Mouse (Mus musculus) CH12.LX (cell line): ENCODE measurements around the gene Gpr12. TPM values are rescaled to one million over a fixed set of nuclear protein-coding genes. Genes with fewer than 3 reads are reported as not detected.

Experiments used
- DNase-seq: peaks from one replicate; pipeline ENCODE4 v3.0.0-alpha.2; 2013; ENCODE audit errors: extremely low read depth
- H3K27ac ChIP-seq: 2 replicates; pipeline ENCODE4 v1.5.1; 2012; ENCODE audit warnings: low read depth, mild to moderate bottlenecking, control low read depth, moderate library complexity; ENCODE audit not compliant: insufficient read depth
- H3K27me3 ChIP-seq: replicated peaks from 2 replicates; pipeline ENCODE3; 2012; ENCODE audit warnings: inconsistent platforms
- H3K36me3 ChIP-seq, 2 experiments: replicated peaks in 1 of 2; 2 replicates each; pipeline versions ENCODE3 to v1.6.1; 2012; ENCODE audit warnings: inconsistent platforms in 1 of 2, low read length in 1 of 2, mild to moderate bottlenecking in 1 of 2, mixed read lengths in 1 of 2, moderate library complexity in 1 of 2; ENCODE audit not compliant: control insufficient read depth in 1 of 2, insufficient read depth in 1 of 2
- H3K4me1 ChIP-seq, 2 experiments: 2 replicates each; pipeline ENCODE4 v1.6.1; 2012; ENCODE audit warnings: inconsistent platforms in 1 of 2, moderate library complexity in 1 of 2; ENCODE audit not compliant: insufficient read depth in 2 of 2, control insufficient read depth in 1 of 2
- H3K4me2 ChIP-seq: 2 replicates; pipeline ENCODE4 v1.6.1; 2012; ENCODE audit warnings: low read depth, mild to moderate bottlenecking, control low read depth; ENCODE audit not compliant: poor library complexity, insufficient read depth, severe bottlenecking
- H3K4me3 ChIP-seq, 3 experiments: fragments of 150-350 bp in 1 of 3; sonication (generic) in 1 of 3; replicated peaks in 1 of 3; 2 replicates each; pipeline versions ENCODE3 to v1.5.1; 2011 to 2012; ENCODE audit warnings: low read depth in 2 of 3, low read length in 2 of 3, mild to moderate bottlenecking in 2 of 3, moderate library complexity in 2 of 3, control low read depth in 1 of 3, improper control_type of control experiment in 1 of 3, inconsistent platforms in 1 of 3, mixed read lengths in 1 of 3; ENCODE audit not compliant: poor library complexity in 1 of 3
- H3K79me2 ChIP-seq: replicated peaks from 2 replicates; pipeline ENCODE4 v1.6.1; 2012; ENCODE audit warnings: mild to moderate bottlenecking, moderate library complexity; ENCODE audit not compliant: control insufficient read depth, poor library complexity, insufficient read depth, severe bottlenecking; ENCODE audit errors: extremely low read depth
- H3K9ac ChIP-seq: 2 replicates; pipeline ENCODE4 v1.6.1; 2012; ENCODE audit warnings: low read depth, mild to moderate bottlenecking, control low read depth, moderate library complexity; ENCODE audit not compliant: insufficient read depth
- H3K9me3 ChIP-seq: replicated peaks from 2 replicates; pipeline ENCODE3; 2012; ENCODE audit warnings: low read length, inconsistent platforms, mixed read lengths
- BHLHE40 ChIP-seq: IDR thresholded peaks from 2 replicates; pipeline ENCODE4 v1.6.1; 2011; ENCODE audit warnings: mild to moderate bottlenecking, low read depth, low read length, improper control_type of control experiment
- CHD1 ChIP-seq: IDR thresholded peaks from 2 replicates; pipeline ENCODE4 v1.6.1; 2012; ENCODE audit warnings: low read depth, low read length, improper control_type of control experiment, inconsistent platforms
- CHD2 ChIP-seq: IDR thresholded peaks from 2 replicates; pipeline ENCODE4 v1.6.1; 2011; ENCODE audit warnings: low read length, improper control_type of control experiment
- E2F4 ChIP-seq: IDR thresholded peaks from 2 replicates; pipeline ENCODE4 v1.6.1; 2011; ENCODE audit warnings: low read depth, low read length, improper control_type of control experiment; ENCODE audit not compliant: insufficient replicate concordance
- ELF1 ChIP-seq: IDR thresholded peaks from 2 replicates; pipeline ENCODE4 v1.6.1; 2014; ENCODE audit warnings: low read depth, mild to moderate bottlenecking, inconsistent platforms, low read length, improper control_type of control experiment
- GABPA ChIP-seq: IDR thresholded peaks from 2 replicates; pipeline ENCODE4 v1.6.1; 2012; ENCODE audit warnings: low read depth, low read length, improper control_type of control experiment, inconsistent platforms; ENCODE audit not compliant: insufficient replicate concordance
- HCFC1 ChIP-seq: IDR thresholded peaks from 2 replicates; pipeline ENCODE4 v1.6.1; 2012; ENCODE audit warnings: low read depth, mild to moderate bottlenecking, inconsistent platforms, low read length, improper control_type of control experiment
- IRF4 ChIP-seq: IDR thresholded peaks from 2 replicates; pipeline ENCODE4 v1.6.1; 2014; ENCODE audit warnings: low read depth, mild to moderate bottlenecking, inconsistent platforms, low read length, improper control_type of control experiment
- MAFK ChIP-seq: IDR thresholded peaks from 2 replicates; pipeline ENCODE4 v1.6.1; 2011; ENCODE audit warnings: low read length, improper control_type of control experiment; ENCODE audit not compliant: insufficient replicate concordance
- MAX ChIP-seq: IDR thresholded peaks from 2 replicates; pipeline ENCODE4 v1.6.1; 2011; ENCODE audit warnings: low read length, improper control_type of control experiment
- NELFE ChIP-seq: IDR thresholded peaks from 2 replicates; pipeline ENCODE4 v1.6.1; 2011; ENCODE audit warnings: low read depth, low read length, improper control_type of control experiment
- PAX5 ChIP-seq: IDR thresholded peaks from 2 replicates; pipeline ENCODE4 v1.6.1; 2012; ENCODE audit warnings: low read length, inconsistent platforms, mixed read lengths
- POLR2A ChIP-seq: IDR thresholded peaks from 2 replicates; pipeline ENCODE4 v1.6.1; 2011; ENCODE audit warnings: low read depth, mild to moderate bottlenecking, improper control_type of control experiment, low read length
- POLR2AphosphoS2 ChIP-seq: IDR thresholded peaks from 2 replicates; pipeline ENCODE4 v1.6.1; 2011; ENCODE audit warnings: low read depth, low read length, improper control_type of control experiment
- SIN3A ChIP-seq: IDR thresholded peaks from 2 replicates; pipeline ENCODE4 v1.6.1; 2012; ENCODE audit warnings: low read length, improper control_type of control experiment, inconsistent platforms
- SMC3 ChIP-seq: IDR thresholded peaks from 2 replicates; pipeline ENCODE4 v1.6.1; 2011; ENCODE audit warnings: low read depth, low read length, improper control_type of control experiment
- TBP ChIP-seq: conservative IDR thresholded peaks from 2 replicates; pipeline ENCODE4 v1.6.1; 2011; ENCODE audit warnings: low read depth, low read length, improper control_type of control experiment
- TCF12 ChIP-seq: IDR thresholded peaks from 2 replicates; pipeline ENCODE4 v1.6.1; 2014; ENCODE audit warnings: low read depth, mild to moderate bottlenecking, inconsistent platforms, low read length, improper control_type of control experiment
- ZNF384 ChIP-seq: IDR thresholded peaks from 2 replicates; pipeline ENCODE4 v1.6.1; 2012; ENCODE audit warnings: low read depth, low read length, improper control_type of control experiment, inconsistent platforms
- dilution Hi-C: fragments of 300-500 bp; cut with MboI; formaldehyde crosslinking; loops from 2 replicates; pipeline ENCODE4 v1.14.3; 2020; ENCODE audit warnings: low sequenced_read_pairs; ENCODE audit not compliant: extremely low pct_unique_long_range_greater_than_20kb, extremely low pct_ligation_motif_present
- in situ Hi-C: fragments of 300-500 bp; cut with MboI; formaldehyde crosslinking; loops from 3 replicates; pipeline ENCODE4 v1.14.3; 2019; ENCODE audit warnings: low sequenced_read_pairs, low pct_ligation_motif_present, low pct_unique_long_range_greater_than_20kb, mixed read lengths
- polyA plus RNA-seq: library from polyadenylated mRNA; unstranded; fragments of >175 nt; gene quantifications from 2 replicates; pipeline ENCODE4 v1.2.1, GENCODE M21; 2012; ENCODE audit warnings: low read depth; ENCODE audit not compliant: insufficient read length
- total RNA-seq, 2 experiments: library from RNA; depleted of rRNA; stranded (reverse); fragments of 300-350 nt in 1 of 2; fragments of >200 nt in 1 of 2; gene quantifications; 2 replicates each; pipeline ENCODE4 v1.2.3; 2012 to 2014

Gpr12 gene
- total and polyA plus RNA-seq, 3 experiments, result not detected

DNA sequence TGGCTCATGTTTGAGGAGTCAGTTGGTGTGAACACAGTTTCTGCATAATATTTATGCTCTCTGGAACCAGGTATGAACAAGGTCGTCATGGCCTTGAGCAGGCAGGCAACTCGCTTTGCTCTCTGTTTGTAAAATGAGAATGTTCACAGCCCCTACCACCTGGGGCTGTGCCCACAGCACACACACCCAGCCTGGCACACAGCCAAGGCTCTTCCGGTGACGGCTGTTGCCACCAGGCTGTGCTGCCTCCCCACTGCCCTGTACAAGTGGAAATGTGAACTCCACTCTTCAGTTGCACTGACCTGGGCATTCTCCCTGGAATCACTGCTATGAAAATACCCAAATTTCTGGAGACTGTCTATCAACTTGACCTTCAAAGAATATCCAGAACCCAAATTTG is 5.9 kb upstream of the Gpr12 start:
- no peak for TF ChIP-seq TBP
- TF ChIP-seq ELF1, result no peak
- TF ChIP-seq CHD1, result no peak
- TF ChIP-seq TCF12, result no peak
- no peak for TF ChIP-seq GABPA
- TF ChIP-seq POLR2AphosphoS2, result no peak
- TF ChIP-seq BHLHE40, result no peak
- TF ChIP-seq SMC3, result no peak
- no peak for TF ChIP-seq IRF4
- H3K79me2 ChIP-seq, result no peaks in the 10 kb centered on the region
- dilution Hi-C loops (no loop called here), in situ Hi-C loops (no loop called here)
- H3K4me1 ChIP-seq, result peaks cover 8 to 12% of the 10 kb centered on the region in 2 experiments; a peak in 2 of 4 replicates
- no peaks in the 10 kb centered on the region for H3K27me3 ChIP-seq
- H3K9me3 ChIP-seq, result peaks cover 3% of the 10 kb centered on the region
- DNase-seq, result no peak
- H3K27ac ChIP-seq, result no peak overlapping the region
- no peak overlapping the region for H3K9ac ChIP-seq
- no peak overlapping the region for H3K4me3 ChIP-seq
- no peaks in the 10 kb centered on the region for H3K36me3 ChIP-seq
- no peak overlapping the region for H3K4me2 ChIP-seq

DNA sequence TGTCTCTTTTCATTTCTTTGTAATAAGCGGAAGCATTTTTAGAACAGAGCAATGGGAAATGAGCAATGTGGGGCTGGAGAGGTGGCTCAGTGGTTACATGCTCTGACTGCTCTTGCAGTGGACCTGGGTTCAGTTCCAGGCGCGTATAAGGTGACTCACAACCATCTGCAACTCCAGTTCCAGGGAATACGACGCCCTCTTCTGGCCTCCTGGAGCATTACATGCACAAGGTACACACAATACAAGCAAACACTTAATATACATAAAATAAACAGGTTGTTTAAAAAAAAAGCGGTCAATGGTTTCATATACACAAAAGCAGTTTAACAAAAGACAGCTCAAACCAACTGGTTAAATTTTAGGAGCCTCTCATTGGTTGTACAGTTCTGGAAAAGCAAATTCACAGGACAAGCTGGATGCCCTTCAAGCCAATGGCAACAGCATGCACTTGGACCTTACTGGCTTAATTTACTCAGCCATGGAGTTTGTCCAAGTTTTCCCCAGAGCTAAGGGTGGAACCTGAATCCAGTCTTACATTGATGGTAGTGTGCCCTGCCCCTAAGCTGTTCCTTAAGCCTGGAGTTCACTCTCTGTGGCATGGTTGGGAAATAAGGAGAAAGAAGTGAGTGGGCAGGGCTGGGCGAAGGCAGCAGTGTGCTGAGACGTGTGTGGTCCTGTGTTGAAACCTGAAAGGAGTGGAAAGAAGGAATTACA is 1.5 kb upstream of the Gpr12 start:
- dilution Hi-C loops (no loop called here), in situ Hi-C loops (no loop called here)
- Histone ChIP-seq H3K79me2 (no peaks in the 10 kb centered on the region), H3K4me1 (peaks cover 2% of the 10 kb centered on the region in 2 experiments; a peak in 2 of 4 replicates), H3K36me3 (no peaks in the 10 kb centered on the region), H3K27me3 (no peaks in the 10 kb centered on the region), H3K4me2 (no peak overlapping the region), H3K9me3 (peaks cover 2% of the 10 kb centered on the region), H3K27ac (no peak overlapping the region), H3K9ac (no peak overlapping the region), H3K4me3 (no peak overlapping the region)
- TF ChIP-seq ZNF384, result no peak
- TF ChIP-seq CHD2, result no peak
- TF ChIP-seq MAX, result no peak
- no peak for TF ChIP-seq SIN3A
- no peak for TF ChIP-seq BHLHE40
- DNase-seq, result no peak

DNA sequence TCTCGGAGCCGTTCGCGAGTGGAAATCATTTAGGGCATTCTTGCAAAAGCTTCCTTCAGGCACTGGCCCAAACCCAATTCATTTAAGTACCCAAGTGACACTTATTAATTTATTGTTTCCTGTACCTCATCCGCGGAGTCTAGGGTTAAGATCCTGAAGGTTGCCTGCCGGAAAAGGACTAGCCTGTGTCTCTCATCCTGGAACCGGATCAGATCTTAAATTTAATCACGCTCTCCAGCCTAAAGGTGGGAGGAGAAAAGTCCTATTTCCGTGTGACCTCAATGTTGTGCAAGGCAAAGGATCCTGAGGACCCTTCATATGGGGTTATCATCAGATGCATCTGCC is 240 bp upstream of the Gpr12 start:
- Histone ChIP-seq H3K9me3 (peaks cover 2% of the 10 kb centered on the region), H3K27me3 (no peaks in the 10 kb centered on the region), H3K4me1 (no peaks in the 10 kb centered on the region), H3K4me3 (no peak overlapping the region)
- DNase-seq, result no peak
- TF ChIP-seq HCFC1 (no peak), PAX5 (no peak), BHLHE40 (no peak), GABPA (no peak), MAFK (no peak), CHD2 (no peak), NELFE (no peak), E2F4 (no peak), POLR2A (no peak), TCF12 (no peak), SMC3 (no peak)
- TF ChIP-seq, all 38 proteins: peak for 0
- Histone ChIP-seq H3K79me2 (no peaks in the 10 kb centered on the region), H3K9ac (no peak overlapping the region), H3K4me2 (no peak overlapping the region), H3K36me3 (no peaks in the 10 kb centered on the region), H3K27ac (no peak overlapping the region)
- in situ Hi-C loops, result no loop called here
- dilution Hi-C loops, result no loop called here
